Mouse (Mus musculus): ENCODE results near the gene Notch2.

GRCm38 (mm10) chr3:98159289-98159688 lies 146.0 kb downstream of the Notch2 start:
- TF ChIP-seq GATA1 (IDR thresholded peaks at IDR 0.05; ENCODE audit: low read length) (no peak), TAL1 (IDR thresholded peaks at IDR 0.05; ENCODE audit: low read length) (no peak)

Measured in erythroblast, embryonic 14.5 days (primary cell).